Mouse (Mus musculus): Measurements from ENCODE around the gene Parp11.

DNA sequence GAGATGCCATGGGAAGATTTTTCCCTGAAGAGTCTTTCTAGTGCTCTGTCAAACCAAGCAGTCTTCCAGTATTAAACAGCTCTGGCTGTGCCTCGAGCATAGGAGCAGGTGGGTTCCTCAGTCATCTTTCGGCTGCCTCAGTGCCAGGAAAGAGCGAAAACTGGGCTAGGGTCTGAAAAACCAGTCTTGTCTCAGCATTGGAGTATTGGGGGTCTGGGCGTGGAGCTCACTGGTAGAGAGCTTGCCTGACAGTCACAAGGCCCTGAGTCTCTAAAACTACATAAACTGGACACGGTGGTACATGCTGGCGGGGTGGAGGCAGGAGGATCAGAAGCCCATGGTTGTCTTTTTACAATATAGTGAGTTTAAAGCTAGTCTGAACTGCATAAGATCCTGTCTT lies 15.6 kb downstream of the Parp11 start:
- TF ChIP-seq POLR2A (IDR thresholded peaks at IDR 0.05; ENCODE audit: extremely low read depth, insufficient read depth, low read length): no peak
- TF ChIP-seq CTCF (IDR thresholded peaks at IDR 0.05; ENCODE audit: extremely low read depth, insufficient read depth, low read length): no peak

Data from cortical plate, adult 2 months (tissue).